Mouse (Mus musculus): Measurements from ENCODE around the gene Mbnl2.
"Not testable (repeated sequence)": the region's sequence is repeated elsewhere in the genome, so short reads cannot be mapped to it uniquely, and the experiment has no call there.

The Mbnl2 gene

GRCm38 (mm10) chr14:120355742-120356440, 80.4 kb downstream of the Mbnl2 start:
- DNase-seq (ENCODE audit: low read depth, low spot score), result no peak

DNA sequence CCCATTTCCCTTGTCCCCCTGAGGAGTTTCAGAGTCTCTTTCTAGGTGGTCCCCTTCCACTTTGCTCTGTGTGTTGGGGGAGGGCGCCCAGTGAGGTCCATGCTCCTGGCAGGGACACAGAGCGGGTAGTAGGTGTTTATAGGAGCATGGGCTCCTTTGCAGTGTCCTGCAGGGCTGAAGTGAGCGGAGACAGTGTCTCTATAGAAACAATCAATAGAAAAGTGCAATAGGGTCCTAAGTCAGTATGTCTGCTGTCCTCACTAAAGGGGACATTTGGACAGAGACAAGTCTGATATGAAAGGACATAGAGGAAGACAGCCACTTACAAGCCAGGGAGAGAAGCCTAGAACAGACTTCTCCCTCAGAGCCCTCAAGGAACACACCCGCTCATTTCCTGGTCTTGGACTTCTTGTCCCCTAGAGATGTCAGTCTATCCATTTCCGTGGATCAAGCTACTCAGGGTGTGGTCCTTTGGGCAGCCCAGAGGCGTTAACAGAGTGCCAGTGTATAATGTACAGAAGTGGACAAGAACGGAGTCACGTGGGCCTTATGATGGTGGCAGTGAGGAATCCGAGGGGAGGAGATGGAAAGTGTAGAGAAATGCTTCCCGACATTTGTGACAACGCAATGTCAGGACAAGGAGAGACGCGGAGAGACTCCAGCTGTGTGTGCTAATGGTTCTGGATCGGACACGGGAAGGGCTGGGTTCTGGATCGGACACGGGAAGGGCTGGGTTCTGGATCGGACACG, 82.0 kb downstream of the Mbnl2 start:
- DNase-seq (ENCODE audit: low read depth, low spot score), result no peak

GRCm38 (mm10) chr14:120359608-120360007, 84.1 kb downstream of the Mbnl2 start:
- not testable (repeated sequence) for DNase-seq (ENCODE audit: low read depth, low spot score)

GRCm38 (mm10) chr14:120361121-120361520, 85.7 kb downstream of the Mbnl2 start:
- DNase-seq (ENCODE audit: low read depth, low spot score), result no peak

DNA sequence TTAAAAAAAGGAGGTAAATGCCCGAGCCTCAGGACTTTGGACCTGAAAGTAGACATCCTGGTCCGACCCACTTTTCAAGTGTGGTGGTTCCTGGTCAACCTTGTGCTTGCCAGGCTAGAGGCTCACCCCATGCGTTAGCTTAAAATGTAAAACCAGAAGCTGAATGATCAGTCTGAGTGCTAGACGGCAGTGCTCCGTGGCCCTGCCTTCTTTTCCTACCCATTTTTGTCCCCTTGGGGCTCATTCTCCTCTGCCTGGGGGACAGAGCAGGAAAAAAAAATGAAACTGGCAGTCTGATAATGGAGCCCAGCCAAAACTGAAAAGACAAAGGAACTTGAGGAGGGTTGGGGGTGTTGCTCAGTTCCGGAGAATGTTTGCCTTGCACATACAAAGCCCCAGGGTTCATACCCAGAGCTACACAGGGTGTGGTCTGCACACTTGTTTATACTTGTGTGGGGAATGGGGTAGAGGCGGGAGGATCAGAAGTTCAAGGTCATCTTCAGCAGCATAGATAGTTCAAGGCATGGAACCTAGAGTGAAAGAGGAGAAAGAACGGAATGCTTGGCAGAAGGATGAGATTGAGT, 87.0 kb downstream of the Mbnl2 start:
- no peak for DNase-seq (ENCODE audit: low read depth, low spot score)

- DNase-seq (ENCODE audit: low read depth, low spot score), result no peak
These were observed 87.8 kb downstream of the Mbnl2 start for GRCm38 (mm10) chr14:120363090-120363818.

GRCm38 (mm10) chr14:120365088-120365487, 89.6 kb downstream of the Mbnl2 start:
- no peak for DNase-seq (ENCODE audit: low read depth, low spot score)

DNA sequence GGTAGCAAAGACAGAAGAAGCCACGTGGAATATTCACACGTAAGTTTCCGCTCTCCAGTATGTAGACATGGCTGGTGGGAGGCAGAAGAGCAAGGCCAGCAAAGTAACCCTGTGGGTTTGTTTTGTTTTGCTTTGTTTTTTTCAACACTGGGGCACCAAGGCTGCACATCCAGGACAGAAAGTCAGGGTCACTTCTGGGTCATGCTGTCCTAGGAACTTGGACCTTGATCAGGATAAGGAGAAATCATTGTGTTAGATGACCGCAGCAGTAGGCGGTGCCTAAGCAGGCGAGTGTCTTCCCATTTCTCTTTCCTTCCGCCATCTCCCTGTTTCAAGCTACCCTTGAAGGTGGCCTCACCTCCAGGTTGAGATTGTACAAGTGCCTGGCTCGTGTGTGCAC, 91.5 kb downstream of the Mbnl2 start:
- DNase-seq (ENCODE audit: low read depth, low spot score), result no peak

DNA sequence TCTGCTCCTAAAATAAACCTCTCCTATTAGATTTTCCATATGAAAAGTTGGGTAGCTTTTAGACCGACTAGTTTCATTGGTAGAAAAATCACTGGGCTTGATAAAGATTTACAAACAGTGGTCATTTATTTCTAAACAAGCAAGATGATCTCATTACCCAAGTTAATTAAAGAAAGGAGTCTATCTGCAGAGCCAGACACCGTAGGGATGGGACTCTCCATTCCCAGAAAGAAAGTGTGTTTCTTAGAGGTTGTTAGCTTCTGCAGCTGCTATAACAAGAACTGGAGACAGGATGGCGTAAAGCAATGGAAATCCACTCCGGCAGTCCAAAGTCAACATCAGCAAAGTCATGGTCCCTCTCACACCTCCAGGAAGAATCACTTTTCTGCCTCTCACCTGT, 92.1 kb downstream of the Mbnl2 start:
- no peak for DNase-seq (ENCODE audit: low read depth, low spot score)

GRCm38 (mm10) chr14:120368456-120368855, 93.0 kb downstream of the Mbnl2 start:
- DNase-seq (ENCODE audit: low read depth, low spot score), result no peak

DNA sequence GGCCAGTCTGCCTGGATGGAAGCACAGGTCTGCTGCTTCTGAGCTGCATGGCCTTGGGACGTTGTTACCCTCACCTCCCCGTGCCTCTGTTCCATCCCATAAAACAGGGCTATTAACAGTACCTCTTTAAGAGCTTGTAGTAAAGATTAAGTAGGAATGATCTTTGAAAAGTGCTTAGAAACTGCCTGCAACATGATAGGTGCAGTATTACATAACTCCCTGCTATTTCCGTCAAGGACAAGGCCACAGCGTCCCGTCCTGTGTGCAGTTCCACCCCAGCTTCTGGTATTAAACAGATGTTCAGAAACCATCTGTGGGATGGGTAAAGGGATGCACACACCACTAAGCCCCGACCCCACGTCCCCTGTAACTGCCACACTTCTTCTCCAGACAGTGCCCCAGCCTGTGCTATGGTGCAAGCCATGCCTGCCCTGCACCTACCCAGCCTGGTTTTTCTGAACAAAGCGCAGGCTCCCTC, 93.5 kb downstream of the Mbnl2 start:
- no peak for DNase-seq (ENCODE audit: low read depth, low spot score)

- DNase-seq (ENCODE audit: low read depth, low spot score), result no peak
These were observed 94.6 kb downstream of the Mbnl2 start for GRCm38 (mm10) chr14:120370044-120370443.

DNA sequence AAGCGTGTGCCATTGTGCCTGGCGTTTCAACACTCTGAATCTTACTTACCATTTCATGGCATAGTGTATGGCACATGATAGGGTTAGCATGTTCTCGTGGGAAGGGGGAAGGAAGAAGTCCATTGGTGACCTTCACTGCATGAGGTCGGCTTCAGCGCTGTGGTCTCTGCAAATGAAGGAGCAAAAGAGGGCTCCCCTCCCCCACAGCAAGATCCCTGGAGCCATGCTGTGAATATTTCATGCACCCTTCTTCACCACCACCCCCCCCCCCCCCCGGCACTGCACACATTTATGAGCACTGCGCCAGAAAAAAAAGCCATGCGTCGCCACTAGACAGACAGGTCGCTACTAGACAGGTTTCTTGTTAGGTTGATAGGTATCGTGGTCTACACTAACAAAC, 95.2 kb downstream of the Mbnl2 start:
- no peak for DNase-seq (ENCODE audit: low read depth, low spot score)

DNA sequence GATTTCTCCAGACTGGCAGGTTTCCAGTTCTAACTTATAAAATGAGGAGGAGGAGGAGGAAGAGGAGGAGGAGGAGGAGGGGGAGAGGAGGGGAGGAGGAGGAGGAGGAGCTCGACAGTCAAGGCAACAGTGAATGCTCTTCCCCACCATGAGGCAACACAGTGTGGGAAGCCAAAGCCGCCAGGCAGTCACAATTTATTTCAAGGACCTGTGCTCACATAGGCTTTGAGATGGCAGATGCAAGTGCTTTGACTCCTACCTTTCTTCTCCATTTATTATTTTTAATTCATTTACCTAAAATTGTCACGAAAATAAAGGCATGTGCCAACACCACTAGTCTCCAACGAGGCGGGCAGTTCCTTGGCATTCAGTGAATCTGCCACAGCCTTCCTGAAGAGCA, 95.7 kb downstream of the Mbnl2 start:
- no peak for DNase-seq (ENCODE audit: low read depth, low spot score)

DNA sequence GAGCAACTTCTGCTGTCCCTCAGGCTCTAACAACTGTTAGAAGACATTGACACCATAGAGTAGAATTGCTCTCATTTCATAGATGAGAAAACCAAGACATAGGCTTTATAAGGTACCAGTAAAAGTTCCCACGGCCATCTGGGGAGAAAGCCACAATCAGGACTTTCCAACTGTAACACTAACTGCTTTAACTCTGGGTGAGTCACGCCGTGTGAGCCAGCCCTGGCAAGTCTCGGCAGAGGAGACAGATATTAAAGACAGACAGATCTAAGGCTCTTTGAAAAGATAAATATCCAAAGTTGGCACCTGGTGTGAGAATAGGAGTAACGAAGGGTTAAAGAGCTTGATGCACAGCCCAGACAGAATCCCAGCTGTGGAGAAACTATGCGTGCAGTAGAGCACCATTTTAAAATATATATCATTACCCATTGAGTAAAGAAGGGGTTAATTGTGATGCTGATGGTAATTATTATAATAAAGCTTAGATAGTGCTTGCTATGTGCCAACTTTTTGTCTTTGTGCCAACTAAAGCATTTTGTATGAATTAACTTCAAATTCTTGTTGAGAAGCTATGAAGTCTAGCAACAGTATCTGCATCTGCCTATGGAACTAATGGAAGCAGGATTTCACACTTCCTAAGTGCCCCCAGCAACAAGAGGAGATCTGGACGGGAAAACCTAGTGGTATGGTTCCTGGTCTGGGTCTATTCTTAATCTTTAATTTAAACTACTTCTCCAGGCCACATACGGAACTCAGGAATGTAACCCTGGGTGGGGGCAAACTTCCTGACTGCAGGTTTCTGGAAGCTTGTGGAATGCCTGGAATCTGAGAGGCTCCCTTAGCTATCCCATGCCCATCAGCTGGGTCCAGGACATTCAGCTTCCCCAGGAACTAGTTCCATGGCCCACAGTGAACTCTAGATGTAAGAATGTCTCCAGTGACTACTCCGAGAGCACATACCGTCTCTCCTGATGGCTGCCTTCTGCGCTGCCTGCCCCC, 97.9 kb downstream of the Mbnl2 start:
- DNase-seq (ENCODE audit: low read depth, low spot score), result no peak

DNA sequence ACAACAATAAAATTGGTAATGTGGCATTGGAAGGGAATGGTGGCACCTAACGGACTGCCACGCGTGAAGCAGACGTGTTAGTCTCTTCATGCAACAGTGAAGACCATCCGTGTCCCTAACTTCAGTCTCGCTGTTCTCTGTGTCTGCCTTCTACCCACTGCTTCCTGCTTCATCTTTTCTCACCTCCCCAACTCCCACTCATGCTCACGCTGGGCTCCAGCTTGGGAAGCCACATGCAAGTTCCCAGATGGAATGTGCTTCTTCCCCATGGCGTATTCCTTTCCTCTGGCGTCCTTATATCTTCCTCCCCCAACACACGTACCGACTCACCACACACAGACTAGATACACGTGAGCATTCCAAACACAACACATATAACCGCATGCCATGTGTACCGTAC, 99.3 kb downstream of the Mbnl2 start:
- DNase-seq (ENCODE audit: low read depth, low spot score), result peak; percentile 89

DNA sequence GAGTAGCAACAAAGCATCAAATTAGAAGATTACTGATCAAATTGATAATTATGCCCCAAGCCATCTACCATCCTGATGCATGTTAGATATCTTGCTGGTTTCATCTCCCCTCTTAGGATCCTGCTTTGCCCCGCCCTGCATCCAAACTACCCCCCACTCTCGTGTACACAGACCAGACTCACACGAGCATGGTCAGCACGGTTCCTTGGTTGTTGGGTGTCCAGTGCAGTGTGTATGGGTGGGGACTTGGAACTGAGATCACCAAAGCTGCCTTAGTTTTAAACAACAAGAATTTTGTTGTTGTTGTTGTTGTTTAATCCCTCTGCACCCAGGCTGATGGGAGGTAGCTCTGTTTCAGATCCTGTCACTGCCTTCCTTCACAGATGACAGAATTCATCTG, 101.7 kb downstream of the Mbnl2 start:
- no peak for DNase-seq (ENCODE audit: low read depth, low spot score)

- no peak for DNase-seq (ENCODE audit: low read depth, low spot score)
These were observed 102.5 kb downstream of the Mbnl2 start for GRCm38 (mm10) chr14:120378002-120378401.

- no peak for DNase-seq (ENCODE audit: low read depth, low spot score)
These were observed 104.2 kb downstream of the Mbnl2 start for GRCm38 (mm10) chr14:120379716-120380115.

DNA sequence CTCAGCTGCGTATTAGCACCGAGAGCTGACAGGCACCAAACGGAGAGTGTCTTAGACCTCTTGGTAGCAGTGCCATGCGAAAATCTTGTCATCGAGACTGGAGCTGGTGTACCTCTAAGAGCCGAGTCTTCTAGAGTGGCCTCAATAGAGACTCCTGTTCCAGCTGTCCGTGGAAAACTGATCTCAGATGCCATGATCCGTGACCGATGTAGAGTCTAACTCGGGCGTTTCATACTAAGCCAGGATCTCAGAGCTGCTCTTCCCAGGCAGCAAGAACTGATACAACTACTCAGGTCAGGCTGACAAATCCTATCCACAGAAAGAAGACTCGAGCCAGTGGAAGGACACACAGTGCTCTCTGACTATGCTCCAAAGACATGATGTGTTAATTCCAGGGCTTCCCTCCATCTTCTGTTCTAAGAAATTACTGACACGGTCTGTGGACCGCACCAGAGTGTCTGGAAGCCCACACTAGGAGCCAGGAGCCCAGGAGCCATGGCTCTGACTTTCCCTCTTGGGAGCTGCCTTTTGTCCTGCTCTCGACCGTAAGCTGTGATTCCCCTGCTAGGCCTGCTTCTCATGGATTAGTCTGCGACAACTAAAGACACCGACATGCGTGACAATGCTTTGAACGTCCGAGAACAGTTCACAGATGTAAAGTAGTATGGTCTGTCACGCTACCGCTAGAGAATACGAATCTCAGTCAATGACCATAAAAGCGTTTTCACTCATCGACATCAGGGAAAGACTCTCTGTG, 106.1 kb downstream of the Mbnl2 start:
- DNase-seq (ENCODE audit: low read depth, low spot score), result no peak

All from telencephalon, adult 2 months (tissue).